Comparison of ENCODE assay signal across 10 mouse cellular contexts in the genomic region with DNA sequence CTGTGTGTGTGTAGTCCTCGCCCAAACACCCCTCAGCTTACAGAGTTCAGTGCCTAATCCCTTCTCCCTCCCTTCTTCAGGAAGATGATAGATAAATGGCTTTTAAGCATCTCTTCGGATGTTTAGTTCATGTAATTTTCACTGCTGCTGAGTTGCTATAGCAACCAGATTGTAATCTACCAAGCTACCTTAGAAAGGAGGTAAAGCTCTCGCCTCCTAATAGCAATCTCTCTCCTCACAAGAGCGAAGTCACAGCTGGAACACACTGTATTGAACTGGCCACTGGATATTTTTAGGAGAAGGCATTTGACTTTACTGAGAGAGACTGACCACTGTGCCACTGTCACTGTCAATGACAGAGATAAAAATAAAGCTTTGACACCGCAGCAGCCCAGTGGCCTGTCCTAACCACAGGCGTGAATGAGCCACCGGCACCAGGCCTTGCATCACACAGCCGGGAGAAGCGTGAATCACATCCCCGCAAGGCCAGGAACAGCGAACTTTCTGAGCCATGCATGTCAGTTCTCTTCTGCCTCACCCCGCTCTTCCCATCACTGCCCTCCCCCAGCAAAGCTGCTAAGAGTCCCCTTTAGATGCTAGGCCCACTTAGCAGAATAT.
A peak's percentile ranks its signal among the peaks of the same experiment; 100 is the strongest.
DNase-seq lines count a peak whose midpoint lies in the region; ATAC-seq lines count a peak whose summit lies in the region.
"Had no signal": no experiment of that assay in that cellular context is flagged by ENCODE, and none has a peak within 500 bp of the region (broad histone marks: within the 10 kb centered on the region; RNA-seq: fewer than 3 reads in every experiment).

No protein-coding gene starts in this region.

- H3K9ac ChIP-seq in hindbrain, embryonic 11.5 days (ENCODE audit: low read depth, low read length): no peak overlapping the region
- no peak overlapping the region for H3K9ac ChIP-seq in heart, embryonic 16.5 days (ENCODE audit: low read length)
- H3K9ac ChIP-seq in neural tube, embryonic 14.5 days (replicated peaks; ENCODE audit: low read depth, low read length): no peak overlapping the region

- H3K36me3 ChIP-seq in hindbrain, embryonic 10.5 days: no peaks in the 10 kb centered on the region
- H3K36me3 ChIP-seq in hindbrain, embryonic 11.5 days (ENCODE audit: control insufficient read depth, insufficient read depth, low read length): no peaks in the 10 kb centered on the region
- H3K36me3 ChIP-seq in heart, embryonic 16.5 days (ENCODE audit: control insufficient read depth, insufficient read depth): peaks cover 4% of the 10 kb centered on the region
- no peaks in the 10 kb centered on the region for H3K36me3 ChIP-seq in neural tube, embryonic 14.5 days (ENCODE audit: control insufficient read depth, insufficient read depth, low read length)

- no peaks in the 10 kb centered on the region for H3K9me3 ChIP-seq in hindbrain, embryonic 10.5 days
- H3K9me3 ChIP-seq in hindbrain, embryonic 11.5 days (ENCODE audit: control insufficient read depth, low read length): no peaks in the 10 kb centered on the region
- H3K9me3 ChIP-seq in heart, embryonic 16.5 days (replicated peaks; ENCODE audit: control insufficient read depth, low read length): no peaks in the 10 kb centered on the region
- H3K9me3 ChIP-seq in neural tube, embryonic 14.5 days (ENCODE audit: control insufficient read depth, low read length): no peaks in the 10 kb centered on the region
- H3K9me3 ChIP-seq: megakaryocyte, embryonic 14.5 days had no signal

- H3K4me3 ChIP-seq in hindbrain, embryonic 10.5 days: no peak overlapping the region
- no peak overlapping the region for H3K4me3 ChIP-seq in hindbrain, embryonic 11.5 days (ENCODE audit: low read depth, low read length)
- no peak overlapping the region for H3K4me3 ChIP-seq in heart, embryonic 16.5 days (ENCODE audit: low read length)
- H3K4me3 ChIP-seq in neural tube, embryonic 14.5 days (ENCODE audit: low read depth, low read length): no peak overlapping the region
- H3K4me3 ChIP-seq: megakaryocyte, embryonic 14.5 days had no signal

- H3K27me3 ChIP-seq in hindbrain, embryonic 10.5 days (ENCODE audit: insufficient read depth, poor library complexity, severe bottlenecking): no peaks in the 10 kb centered on the region
- H3K27me3 ChIP-seq in hindbrain, embryonic 11.5 days (ENCODE audit: control insufficient read depth, insufficient read depth, low read length): no peaks in the 10 kb centered on the region
- no peaks in the 10 kb centered on the region for H3K27me3 ChIP-seq in heart, embryonic 16.5 days (ENCODE audit: control insufficient read depth, insufficient read depth, low read length)
- no peaks in the 10 kb centered on the region for H3K27me3 ChIP-seq in neural tube, embryonic 14.5 days (ENCODE audit: control insufficient read depth, insufficient read depth, low read length)
- H3K27me3 ChIP-seq: megakaryocyte, embryonic 14.5 days had no signal

- ATAC-seq in hindbrain, embryonic 11.5 days (ENCODE audit: low FRiP score): no peak
- ATAC-seq in heart, embryonic 16.5 days (replicated peaks; ENCODE audit: extremely low read depth, insufficient read depth, low FRiP score): no peak
- peak; percentile 32; the same call in 1 of the 2 replicates for ATAC-seq in neural tube, embryonic 14.5 days (ENCODE audit: low read depth)
- ATAC-seq: intestine, postnatal 0 days had no signal

- WGBS in hindbrain, embryonic 10.5 days: 86% methylated on average over 12 of the region's 12 CpGs
- 88% methylated on average over 12 of the region's 12 CpGs for WGBS in hindbrain, embryonic 11.5 days
- WGBS in heart, embryonic 16.5 days: 46% methylated on average over 12 of the region's 12 CpGs
- whole genome bisulfite sequencing in neural tube, embryonic 14.5 days: 76% methylated on average over 12 of the region's 12 CpGs

- 0 out of 2 replicates have a peak, but pooled peaks cover 8% of the 10 kb centered on the region for H3K4me1 ChIP-seq in hindbrain, embryonic 10.5 days (replicated peaks)
- H3K4me1 ChIP-seq in hindbrain, embryonic 11.5 days (replicated peaks; ENCODE audit: control insufficient read depth, insufficient read depth, low read length): no peaks in the 10 kb centered on the region
- H3K4me1 ChIP-seq in heart, embryonic 16.5 days (ENCODE audit: control insufficient read depth, insufficient read depth, low read length): peaks cover 24% of the 10 kb centered on the region
- 0 out of 2 replicates have a peak, but pooled peaks cover 6% of the 10 kb centered on the region for H3K4me1 ChIP-seq in neural tube, embryonic 14.5 days (ENCODE audit: control insufficient read depth, insufficient read depth, low read length)
- H3K4me1 ChIP-seq: megakaryocyte, embryonic 14.5 days had no signal

- no peak for DNase-seq in hindbrain, embryonic 10.5 days (ENCODE audit: low spot score)
- DNase-seq in hindbrain, embryonic 11.5 days (ENCODE audit: low spot score): no peak
- DNase-seq in adrenal gland, postnatal 25 days: peak; percentile 56
- no peak for DNase-seq in cerebellum, adult 9-10 months
- no peak for DNase-seq in kidney, postnatal 4 days
- DNase-seq: cerebellum, postnatal 10 days had no signal

- 0 out of 2 replicates have a peak overlapping the region, but pooled peaks have one; percentile 1 for H3K27ac ChIP-seq in hindbrain, embryonic 10.5 days
- no peak overlapping the region for H3K27ac ChIP-seq in hindbrain, embryonic 11.5 days (ENCODE audit: low read depth, low read length)
- peak overlapping the region; percentile 54 for H3K27ac ChIP-seq in heart, embryonic 16.5 days (ENCODE audit: low read length)
- no peak overlapping the region for H3K27ac ChIP-seq in neural tube, embryonic 14.5 days (ENCODE audit: low read depth, low read length)

- no peak overlapping the region for H3K4me2 ChIP-seq in hindbrain, embryonic 11.5 days (replicated peaks; ENCODE audit: low read depth, low read length)
- H3K4me2 ChIP-seq in heart, embryonic 16.5 days (ENCODE audit: low read depth, low read length): no peak overlapping the region
- no peak overlapping the region for H3K4me2 ChIP-seq in neural tube, embryonic 14.5 days (ENCODE audit: low read depth, low read length)

Comparison
In these comparisons a context has a peak if more than half of its experiments do, and no peak if none do; other contexts are left out.
1. H3K27ac ChIP-seq: peak in hindbrain, embryonic 10.5 days (single experiment) and heart, embryonic 16.5 days (single experiment); none in hindbrain, embryonic 11.5 days (single experiment) and neural tube, embryonic 14.5 days (single experiment).